Mouse (Mus musculus) heart, postnatal 0 days (tissue): ENCODE data around the gene Ern1. TPM values are rescaled to one million over a fixed set of nuclear protein-coding genes. Genes with fewer than 3 reads are reported as not detected.

ENCODE experiments used
- ATAC-seq: fragments of 200-750 bp; cut with Nextera tagmentation; 2 replicates; pipeline ENCODE4 v1.8.0; 2017; ENCODE audit warnings: low read depth, moderate number of reproducible peaks, moderate library complexity; ENCODE audit not compliant: insufficient read depth
- DNase-seq: peaks from one replicate; pipeline ENCODE4 v3.0.0-alpha.2; 2016; ENCODE audit warnings: low spot score
- H3K27ac ChIP-seq: fragments of 300-500 bp; sonication (generic); 2 replicates; pipeline ENCODE4 v1.5.1; 2014; ENCODE audit warnings: low read depth, mild to moderate bottlenecking
- H3K27me3 ChIP-seq: fragments of 300-500 bp; sonication (generic); 2 replicates; pipeline ENCODE4 v1.6.1; 2014; ENCODE audit warnings: low read length, mixed read lengths; ENCODE audit not compliant: control insufficient read depth, insufficient read depth
- H3K36me3 ChIP-seq: fragments of 300-500 bp; sonication (generic); replicated peaks from 2 replicates; pipeline ENCODE4 v1.6.1; 2014; ENCODE audit warnings: low read length, mixed read lengths; ENCODE audit not compliant: control insufficient read depth, insufficient read depth
- H3K4me1 ChIP-seq: fragments of 300-500 bp; sonication (generic); 2 replicates; pipeline ENCODE4 v1.6.1; 2014; ENCODE audit warnings: antibody characterized with exemption; ENCODE audit not compliant: control insufficient read depth, insufficient read depth
- H3K4me2 ChIP-seq: fragments of 300-500 bp; sonication (generic); 2 replicates; pipeline ENCODE4 v1.6.1; 2014; ENCODE audit warnings: low read depth, mild to moderate bottlenecking, low read length, moderate library complexity
- H3K4me3 ChIP-seq: fragments of 300-500 bp; sonication (generic); 2 replicates; pipeline ENCODE4 v1.5.1; 2014; ENCODE audit warnings: low read depth, low read length
- H3K9ac ChIP-seq: fragments of 300-500 bp; sonication (generic); replicated peaks from 2 replicates; pipeline ENCODE4 v1.6.1; 2014; ENCODE audit warnings: low read depth, low read length, mixed read lengths
- H3K9me3 ChIP-seq: fragments of 300-500 bp; sonication (generic); replicated peaks from 2 replicates; pipeline ENCODE4 v1.6.1; 2016; ENCODE audit warnings: low read length; ENCODE audit not compliant: control insufficient read depth
- CTCF ChIP-seq: IDR thresholded peaks from 2 replicates; pipeline ENCODE4 v1.5.1; 2016; ENCODE audit warnings: antibody characterized with exemption, control low read depth, low read depth
- EP300 ChIP-seq: IDR thresholded peaks from 2 replicates; pipeline ENCODE4 v1.6.1; 2016; ENCODE audit warnings: antibody characterized with exemption, low read depth
- WGBS: fragments of 180-500 bp; shearing (Covaris S2); extraction: QIAGEN DNeasy Blood & Tissue Kit; methylation state at CpG from one replicate; pipeline ENCODE4 v1.1.7; 2014; 5-methylcytosine and 5-hydroxymethylcytosine counted together
- polyA plus RNA-seq: library from polyadenylated mRNA; unstranded; fragments of >200 nt; fragmentation: Nextera tagmentation; extraction: Ambion mirVana; gene quantifications from 2 replicates; pipeline ENCODE4 v1.2.1, GENCODE M21; 2015
- total RNA-seq: library from RNA; depleted of rRNA; stranded (reverse); fragments of >200 nt; gene quantifications from 2 replicates; pipeline ENCODE4 v1.2.3, GENCODE M21; 2014; ENCODE audit warnings: low replicate concordance

The Ern1 gene
- total and polyA plus RNA-seq, 2 experiments from 2014 or later, result 2.6 to 5.0 TPM

DNA sequence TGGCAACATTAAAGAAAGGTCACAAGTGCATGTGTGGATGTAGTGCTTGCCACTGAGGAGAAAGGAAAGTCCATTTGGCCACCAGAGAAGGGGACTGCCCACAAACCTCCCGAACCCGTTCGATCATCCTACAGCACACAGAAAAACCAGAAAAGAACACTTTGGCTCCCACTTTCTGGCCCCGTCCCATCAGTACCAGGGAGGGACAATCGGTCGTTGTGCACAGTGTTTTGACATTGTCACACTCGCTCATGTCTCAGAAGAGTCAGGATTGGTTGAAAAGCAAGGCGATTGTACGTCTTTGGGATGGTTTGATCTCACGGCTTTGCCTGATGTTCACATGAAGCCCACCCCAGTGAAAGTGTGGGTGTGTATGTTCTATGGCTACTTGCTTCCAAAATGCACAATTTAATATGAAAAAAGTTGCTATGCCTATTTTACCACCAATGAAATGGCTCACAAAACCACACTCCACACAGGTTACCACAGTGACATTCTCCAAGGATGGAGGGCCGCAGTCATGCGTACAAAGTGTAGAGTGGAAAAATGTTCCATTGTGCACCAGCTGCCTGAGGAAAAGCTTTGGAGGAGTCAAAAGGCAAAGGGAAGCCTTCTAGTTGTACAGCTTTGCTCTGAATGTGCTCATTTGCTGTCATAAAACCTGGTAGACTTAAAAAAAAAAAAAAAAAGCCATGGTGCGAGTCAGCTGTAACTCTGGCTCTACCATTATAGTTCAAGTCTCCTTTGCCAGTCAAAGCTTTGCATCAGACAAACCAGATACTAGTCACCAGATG, 15.2 kb upstream of the Ern1 start:
- no peak for DNase-seq
- no peaks in the 10 kb centered on the region; the same call in 1 of the 2 replicates for H3K36me3 ChIP-seq
- H3K4me1 ChIP-seq, result peaks cover 5% of the 10 kb centered on the region; the same call in 1 of the 2 replicates
- no peak overlapping the region for H3K4me2 ChIP-seq
- no peak overlapping the region for H3K4me3 ChIP-seq
- H3K9me3 ChIP-seq, result no peaks in the 10 kb centered on the region
- no peak overlapping the region for H3K27ac ChIP-seq
- TF ChIP-seq CTCF (no peak), EP300 (no peak)
- no peak for ATAC-seq
- WGBS, result 67% methylated on average over 13 of the region's 13 CpGs
- H3K27me3 ChIP-seq, result no peaks in the 10 kb centered on the region
- no peak overlapping the region for H3K9ac ChIP-seq

DNA sequence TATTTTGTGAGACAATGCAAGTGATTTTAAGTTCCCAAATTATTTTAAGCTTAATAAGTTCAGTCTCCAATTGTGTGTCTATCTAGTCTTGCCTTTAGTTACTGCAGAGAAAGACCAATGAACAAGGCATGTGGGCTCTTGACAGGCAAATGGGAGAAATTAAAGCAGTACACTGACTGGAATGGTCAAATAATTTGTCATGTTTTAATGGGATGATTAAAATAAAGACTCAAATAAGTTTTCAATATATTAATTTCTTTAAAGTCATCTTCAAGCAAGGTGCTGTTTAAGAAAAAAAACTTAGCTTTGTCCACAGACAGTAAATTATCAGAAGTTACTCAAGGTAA, 14.5 kb upstream of the Ern1 start:
- Histone ChIP-seq H3K27me3 (no peaks in the 10 kb centered on the region), H3K4me1 (peaks cover 5% of the 10 kb centered on the region; the same call in 1 of the 2 replicates), H3K9me3 (no peaks in the 10 kb centered on the region), H3K9ac (0 out of 2 replicates have a peak overlapping the region, but pooled peaks have one; percentile 86), H3K4me3 (no peak overlapping the region), H3K27ac (peak overlapping the region; percentile 97), H3K36me3 (no peaks in the 10 kb centered on the region; the same call in 1 of the 2 replicates), H3K4me2 (no peak overlapping the region)
- no peak for DNase-seq
- TF ChIP-seq CTCF, result no peak
- no peak for TF ChIP-seq EP300
- no peak for ATAC-seq

DNA sequence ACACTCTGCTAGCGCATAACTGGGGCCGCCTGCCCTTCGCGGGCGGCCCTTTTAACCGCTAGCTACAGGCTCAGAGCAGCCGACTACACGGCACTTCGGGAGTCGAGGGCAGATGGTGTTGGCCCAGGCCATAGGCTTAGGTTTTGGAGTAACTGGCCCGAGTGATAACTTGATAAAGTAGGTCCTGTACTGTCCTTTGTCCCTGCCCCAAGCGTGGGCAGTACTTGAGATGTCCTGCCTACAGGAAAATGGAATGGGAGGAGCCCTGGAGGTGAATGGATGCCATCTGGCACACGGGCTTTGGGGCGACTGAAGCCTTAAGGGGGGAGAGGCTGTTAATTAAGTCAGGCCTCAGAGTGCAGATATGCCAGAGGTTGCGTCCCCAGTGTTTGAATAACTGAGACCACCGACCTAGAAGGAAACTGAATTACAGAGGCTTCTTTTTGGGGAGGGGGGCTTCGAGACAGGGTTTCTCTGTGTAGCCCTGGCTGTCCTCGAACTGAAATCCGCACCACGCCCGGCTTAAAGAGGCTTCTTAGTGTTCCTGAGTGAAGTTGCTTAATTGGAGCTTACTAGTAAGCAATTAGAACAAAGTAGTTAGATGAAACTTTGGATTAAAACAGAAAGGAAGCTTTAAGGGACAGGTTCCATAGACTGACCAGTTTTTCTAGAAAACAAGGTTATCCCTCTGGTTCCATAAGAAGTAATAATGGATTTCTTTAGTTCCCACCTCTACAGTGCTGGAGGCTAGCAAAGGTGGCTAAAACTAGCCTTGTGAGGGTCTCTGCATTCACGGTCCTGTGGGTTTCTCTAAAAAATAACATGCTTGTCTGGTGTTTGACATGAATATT, 13.9 kb upstream of the Ern1 start:
- Histone ChIP-seq H3K4me3 (peak overlapping the region; percentile 71), H3K4me1 (peaks cover 5% of the 10 kb centered on the region; the same call in 1 of the 2 replicates), H3K36me3 (no peaks in the 10 kb centered on the region; the same call in 1 of the 2 replicates), H3K9ac (peak overlapping the region; percentile 86), H3K9me3 (no peaks in the 10 kb centered on the region), H3K27me3 (no peaks in the 10 kb centered on the region), H3K27ac (peak overlapping the region; percentile 97), H3K4me2 (peak overlapping the region; percentile 77)
- DNase-seq (peak; percentile 83), ATAC-seq (peak; percentile 77)
- TF ChIP-seq EP300 (no peak; the same call in 1 of the 2 replicates), CTCF (no peak)
- 4% methylated on average over 22 of the region's 22 CpGs for WGBS

- peak; percentile 99 for DNase-seq
- Histone ChIP-seq H3K4me3 (peak overlapping the region; percentile 71), H3K4me2 (peak overlapping the region; percentile 77), H3K9me3 (no peaks in the 10 kb centered on the region), H3K4me1 (peaks cover 5% of the 10 kb centered on the region; the same call in 1 of the 2 replicates), H3K9ac (peak overlapping the region; percentile 86), H3K27ac (peak overlapping the region; percentile 97), H3K27me3 (no peaks in the 10 kb centered on the region), H3K36me3 (no peaks in the 10 kb centered on the region)
- WGBS, result under 1% methylated on average over 51 of the region's 55 CpGs
- peak; percentile 98 for ATAC-seq
- TF ChIP-seq CTCF (no peak), EP300 (0 out of 2 replicates have a peak, but pooled peaks have one; percentile 22)
Measured at GRCm38 (mm10) chr11:106500393-106501307, 13.0 kb upstream of the Ern1 start.
